ENCODE assay signal across 9 mouse cellular contexts in genomic region chr9:41579107-41580014, GRCm38 (mm10).
A peak's percentile ranks its signal among the peaks of the same experiment; 100 is the strongest.
DNase-seq lines count a peak whose midpoint lies in the region; ATAC-seq lines count a peak whose summit lies in the region.
"Had no signal": no experiment of that assay in that cellular context is flagged by ENCODE, and none has a peak within 500 bp of the region (broad histone marks: within the 10 kb centered on the region; RNA-seq: fewer than 3 reads in every experiment).

No protein-coding gene starts in this region.

- peak; percentile 6 for DNase-seq in cerebellum, adult 11 months
- DNase-seq in forebrain, embryonic 11.5 days (ENCODE audit: low spot score) = peak; percentile 84
- peak; percentile 76 for DNase-seq in kidney, postnatal 10 days
- DNase-seq in liver = peak; percentile 18
- DNase-seq in thymus, postnatal 4 days = no peak

- peak overlapping the region; percentile 58 for H3K4me2 ChIP-seq in forebrain, embryonic 11.5 days (ENCODE audit: low read depth, low read length, severe bottlenecking)
- peak overlapping the region; percentile 70 for H3K4me2 ChIP-seq in heart, embryonic 15.5 days
- H3K4me2 ChIP-seq in neural tube, embryonic 12.5 days (replicated peaks) = peak overlapping the region; percentile 61

- WGBS in forebrain, embryonic 11.5 days = 30% methylated on average over 12 of the region's 13 CpGs
- 24% methylated on average over 12 of the region's 13 CpGs for WGBS in heart, embryonic 15.5 days
- WGBS in neural tube, embryonic 12.5 days = 40% methylated on average over 13 of the region's 13 CpGs

- H3K9ac ChIP-seq in forebrain, embryonic 11.5 days (ENCODE audit: low read length) = peak overlapping the region; percentile 95
- peak overlapping the region; percentile 76 for H3K9ac ChIP-seq in heart, embryonic 15.5 days
- peak overlapping the region; percentile 88 for H3K9ac ChIP-seq in neural tube, embryonic 12.5 days

- no peak for ATAC-seq in cerebellum, adult (ENCODE audit: insufficient number of reproducible peaks, low FRiP score, low TSS enrichment)
- ATAC-seq in forebrain, embryonic 11.5 days (replicated peaks; ENCODE audit: low FRiP score) = peak; percentile 59
- peak; percentile 74 for ATAC-seq in heart, embryonic 15.5 days (replicated peaks; ENCODE audit: insufficient number of reproducible peaks, insufficient read depth, low FRiP score, low read depth)
- ATAC-seq in neural tube, embryonic 12.5 days (ENCODE audit: low FRiP score, low read depth) = peak; percentile 46

- H3K27me3 ChIP-seq in forebrain, embryonic 11.5 days (ENCODE audit: control insufficient read depth, insufficient read depth, low read length) = no peaks in the 10 kb centered on the region
- H3K27me3 ChIP-seq in heart, embryonic 15.5 days = no peaks in the 10 kb centered on the region
- no peaks in the 10 kb centered on the region for H3K27me3 ChIP-seq in neural tube, embryonic 12.5 days (replicated peaks)

- H3K36me3 ChIP-seq in forebrain, embryonic 11.5 days (ENCODE audit: control insufficient read depth, insufficient read depth, low read length) = no peaks in the 10 kb centered on the region
- no peaks in the 10 kb centered on the region for H3K36me3 ChIP-seq in heart, embryonic 15.5 days
- H3K36me3 ChIP-seq in neural tube, embryonic 12.5 days = no peaks in the 10 kb centered on the region

- peak overlapping the region; percentile 96 for H3K27ac ChIP-seq in forebrain, embryonic 11.5 days (ENCODE audit: low read depth, low read length)
- H3K27ac ChIP-seq in heart, embryonic 15.5 days = peak overlapping the region; percentile 91
- H3K27ac ChIP-seq in neural tube, embryonic 12.5 days = peak overlapping the region; percentile 90

- peaks cover 13% of the 10 kb centered on the region for H3K4me1 ChIP-seq in forebrain, embryonic 11.5 days (replicated peaks; ENCODE audit: control insufficient read depth, insufficient read depth, low read length)
- peaks cover 20% of the 10 kb centered on the region for H3K4me1 ChIP-seq in heart, embryonic 15.5 days (replicated peaks)
- H3K4me1 ChIP-seq in neural tube, embryonic 12.5 days = peaks cover 18% of the 10 kb centered on the region

- peak overlapping the region; percentile 67 for H3K4me3 ChIP-seq in forebrain, embryonic 11.5 days (ENCODE audit: low read depth, low read length)
- peak overlapping the region; percentile 71 for H3K4me3 ChIP-seq in heart, embryonic 15.5 days
- peak overlapping the region; percentile 70 for H3K4me3 ChIP-seq in neural tube, embryonic 12.5 days
- H3K4me3 ChIP-seq: erythroblast, embryonic 14.5 days had no signal

- H3K9me3 ChIP-seq in forebrain, embryonic 11.5 days (ENCODE audit: control insufficient read depth, low read length) = no peaks in the 10 kb centered on the region
- no peaks in the 10 kb centered on the region for H3K9me3 ChIP-seq in heart, embryonic 15.5 days (replicated peaks)
- no peaks in the 10 kb centered on the region for H3K9me3 ChIP-seq in neural tube, embryonic 12.5 days
